Mouse (Mus musculus) embryonic facial prominence, embryonic 14.5 days (tissue): Measurements from ENCODE around the gene Cd46. TPM values are rescaled to one million over a fixed set of nuclear protein-coding genes. Genes with fewer than 3 reads are reported as not detected.
A peak's percentile ranks its signal among the peaks of the same experiment; 100 is the strongest.

Experiments
- ATAC-seq: fragments of 200-750 bp; cut with Nextera tagmentation; 2 replicates; pipeline ENCODE4 v1.8.0; 2017; ENCODE audit warnings: low read depth, moderate number of reproducible peaks, moderate TSS enrichment
- DNase-seq: peaks from one replicate; pipeline ENCODE4 v3.0.0-alpha.2; 2015; ENCODE audit warnings: low spot score
- H3K27ac ChIP-seq: fragments of 300-500 bp; sonication (generic); replicated peaks from 2 replicates; pipeline ENCODE4 v1.5.1; 2014; ENCODE audit warnings: low read depth, mild to moderate bottlenecking, low read length, moderate library complexity
- H3K27me3 ChIP-seq: fragments of 300-500 bp; sonication (generic); replicated peaks from 2 replicates; pipeline ENCODE4 v1.6.1; 2014; ENCODE audit warnings: low read length; ENCODE audit not compliant: control insufficient read depth, insufficient read depth
- H3K36me3 ChIP-seq: fragments of 300-500 bp; sonication (generic); 2 replicates; pipeline ENCODE4 v1.6.1; 2014; ENCODE audit warnings: low read length, mixed read lengths; ENCODE audit not compliant: control insufficient read depth, insufficient read depth
- H3K4me1 ChIP-seq: fragments of 300-500 bp; sonication (generic); 2 replicates; pipeline ENCODE4 v1.6.1; 2014; ENCODE audit warnings: antibody characterized with exemption, low read length; ENCODE audit not compliant: control insufficient read depth, insufficient read depth
- H3K4me2 ChIP-seq: fragments of 300-500 bp; sonication (generic); 2 replicates; pipeline ENCODE4 v1.6.1; 2014; ENCODE audit warnings: low read depth, mild to moderate bottlenecking, low read length, moderate library complexity, mixed read lengths
- H3K4me3 ChIP-seq: fragments of 300-500 bp; sonication (generic); 2 replicates; pipeline ENCODE4 v1.5.1; 2014; ENCODE audit warnings: low read depth, mild to moderate bottlenecking, low read length
- H3K9ac ChIP-seq: fragments of 300-500 bp; sonication (generic); 2 replicates; pipeline ENCODE4 v1.6.1; 2014; ENCODE audit warnings: low read depth, mild to moderate bottlenecking, low read length, moderate library complexity, mixed read lengths
- H3K9me3 ChIP-seq: fragments of 300-500 bp; sonication (generic); 2 replicates; pipeline ENCODE4 v1.6.1; 2016; ENCODE audit warnings: low read length; ENCODE audit not compliant: control insufficient read depth
- WGBS: fragments of 180-500 bp; shearing (Covaris S2); extraction: QIAGEN DNeasy Blood & Tissue Kit; methylation state at CpG from one replicate; pipeline ENCODE4 v1.1.7; 2014; 5-methylcytosine and 5-hydroxymethylcytosine counted together
- polyA plus RNA-seq: library from polyadenylated mRNA; unstranded; fragments of >200 nt; fragmentation: Nextera tagmentation; extraction: Ambion mirVana; gene quantifications from 2 replicates; pipeline ENCODE4 v1.2.1, GENCODE M21; 2014

The Cd46 gene
- polyA plus RNA-seq, 1 experiment from 2014 or later = 0.89 TPM

GRCm38 (mm10) chr1:195032738-195033137 is 59.3 kb downstream of the Cd46 start:
- H3K9me3 ChIP-seq = no peaks in the 10 kb centered on the region
- no peaks in the 10 kb centered on the region for H3K36me3 ChIP-seq
- 88% methylated on average over 1 of the region's 1 CpGs for WGBS
- H3K27ac ChIP-seq = no peak overlapping the region
- no peaks in the 10 kb centered on the region for H3K27me3 ChIP-seq
- no peak overlapping the region for H3K4me3 ChIP-seq
- DNase-seq (no peak), ATAC-seq (no peak)
- no peaks in the 10 kb centered on the region for H3K4me1 ChIP-seq
- no peak overlapping the region for H3K4me2 ChIP-seq
- no peak overlapping the region for H3K9ac ChIP-seq

GRCm38 (mm10) chr1:195031786-195032185 is 60.3 kb downstream of the Cd46 start:
- H3K27me3 ChIP-seq = no peaks in the 10 kb centered on the region
- no peak overlapping the region for H3K9ac ChIP-seq

GRCm38 (mm10) chr1:195027507-195027906 is 64.5 kb downstream of the Cd46 start:
- Histone ChIP-seq H3K4me2 (no peak overlapping the region), H3K4me3 (no peak overlapping the region), H3K9me3 (no peaks in the 10 kb centered on the region), H3K36me3 (no peaks in the 10 kb centered on the region), H3K9ac (no peak overlapping the region), H3K4me1 (no peaks in the 10 kb centered on the region), H3K27me3 (no peaks in the 10 kb centered on the region), H3K27ac (no peak overlapping the region)
- 71% methylated on average over 1 of the region's 1 CpGs for WGBS
- DNase-seq (no peak), ATAC-seq (no peak)

More at GRCm38 (mm10) chr1:195031786-195032185, 60.3 kb downstream of the Cd46 start:
- Histone ChIP-seq H3K27ac (no peak overlapping the region), H3K36me3 (no peaks in the 10 kb centered on the region), H3K9me3 (no peaks in the 10 kb centered on the region), H3K4me2 (no peak overlapping the region), H3K4me1 (no peaks in the 10 kb centered on the region), H3K4me3 (no peak overlapping the region)
- ATAC-seq (no peak), DNase-seq (no peak)

- no peaks in the 10 kb centered on the region for H3K36me3 ChIP-seq
- ATAC-seq (no peak), DNase-seq (no peak)
- no peak overlapping the region for H3K4me3 ChIP-seq
- no peak overlapping the region for H3K4me2 ChIP-seq
- 90% methylated on average over 1 of the region's 1 CpGs for WGBS
- H3K27me3 ChIP-seq = no peaks in the 10 kb centered on the region
- H3K4me1 ChIP-seq = no peaks in the 10 kb centered on the region
- no peak overlapping the region for H3K27ac ChIP-seq
- H3K9ac ChIP-seq = no peak overlapping the region
- no peaks in the 10 kb centered on the region for H3K9me3 ChIP-seq
Measured at GRCm38 (mm10) chr1:195023848-195024247, 68.2 kb downstream of the Cd46 start.

GRCm38 (mm10) chr1:195021831-195022230 is 70.2 kb downstream of the Cd46 start:
- Histone ChIP-seq H3K27ac (no peak overlapping the region), H3K36me3 (no peaks in the 10 kb centered on the region), H3K9ac (no peak overlapping the region), H3K9me3 (no peaks in the 10 kb centered on the region), H3K4me2 (no peak overlapping the region), H3K27me3 (no peaks in the 10 kb centered on the region), H3K4me3 (no peak overlapping the region), H3K4me1 (no peaks in the 10 kb centered on the region)
- no peak for ATAC-seq
- DNase-seq = no peak
- WGBS = 79% methylated on average over 2 of the region's 2 CpGs

- 91% methylated on average over 5 of the region's 5 CpGs for WGBS
- no peak overlapping the region for H3K9ac ChIP-seq
- H3K4me1 ChIP-seq = no peaks in the 10 kb centered on the region
- no peak overlapping the region for H3K4me2 ChIP-seq
- H3K27ac ChIP-seq = no peak overlapping the region
- no peak overlapping the region for H3K4me3 ChIP-seq
- DNase-seq (no peak), ATAC-seq (no peak)
- no peaks in the 10 kb centered on the region for H3K27me3 ChIP-seq
- H3K9me3 ChIP-seq = no peaks in the 10 kb centered on the region
- no peaks in the 10 kb centered on the region for H3K36me3 ChIP-seq
Measured at GRCm38 (mm10) chr1:195019062-195019600, 72.9 kb downstream of the Cd46 start.

GRCm38 (mm10) chr1:195018089-195018999 is 73.7 kb downstream of the Cd46 start:
- Histone ChIP-seq H3K4me1 (no peaks in the 10 kb centered on the region), H3K4me2 (no peak overlapping the region), H3K4me3 (no peak overlapping the region), H3K27me3 (no peaks in the 10 kb centered on the region), H3K9me3 (no peaks in the 10 kb centered on the region), H3K27ac (no peak overlapping the region), H3K9ac (no peak overlapping the region), H3K36me3 (no peaks in the 10 kb centered on the region)
- DNase-seq (peak; percentile 9), ATAC-seq (no peak)
- 78% methylated on average over 9 of the region's 9 CpGs for WGBS

- H3K9me3 ChIP-seq = no peaks in the 10 kb centered on the region
- no peaks in the 10 kb centered on the region for H3K36me3 ChIP-seq
- H3K4me1 ChIP-seq = no peaks in the 10 kb centered on the region
- no peak overlapping the region for H3K4me2 ChIP-seq
- DNase-seq (no peak), ATAC-seq (no peak)
- H3K27ac ChIP-seq = no peak overlapping the region
- 66% methylated on average over 4 of the region's 4 CpGs for WGBS
- no peak overlapping the region for H3K4me3 ChIP-seq
- H3K27me3 ChIP-seq = no peaks in the 10 kb centered on the region
- no peak overlapping the region for H3K9ac ChIP-seq
Measured at GRCm38 (mm10) chr1:195017626-195018025, 74.4 kb downstream of the Cd46 start.
